Mouse (Mus musculus) heart, postnatal 0 days (tissue): ENCODE results near the gene Rapgef2. TPM values are rescaled to one million over a fixed set of nuclear protein-coding genes. Genes with fewer than 3 reads are reported as not detected.
"Not testable (repeated sequence)": the region's sequence is repeated elsewhere in the genome, so short reads cannot be mapped to it uniquely, and the experiment has no call there.

Experiments
- ATAC-seq: fragments of 200-750 bp; cut with Nextera tagmentation; 2 replicates; pipeline ENCODE4 v1.8.0; 2017; ENCODE audit warnings: low read depth, moderate number of reproducible peaks, moderate library complexity; ENCODE audit not compliant: insufficient read depth
- DNase-seq: peaks from one replicate; pipeline ENCODE4 v3.0.0-alpha.2; 2016; ENCODE audit warnings: low spot score
- H3K27ac ChIP-seq: fragments of 300-500 bp; sonication (generic); 2 replicates; pipeline ENCODE4 v1.5.1; 2014; ENCODE audit warnings: low read depth, mild to moderate bottlenecking
- H3K27me3 ChIP-seq: fragments of 300-500 bp; sonication (generic); 2 replicates; pipeline ENCODE4 v1.6.1; 2014; ENCODE audit warnings: low read length, mixed read lengths; ENCODE audit not compliant: control insufficient read depth, insufficient read depth
- H3K36me3 ChIP-seq: fragments of 300-500 bp; sonication (generic); replicated peaks from 2 replicates; pipeline ENCODE4 v1.6.1; 2014; ENCODE audit warnings: low read length, mixed read lengths; ENCODE audit not compliant: control insufficient read depth, insufficient read depth
- H3K4me1 ChIP-seq: fragments of 300-500 bp; sonication (generic); 2 replicates; pipeline ENCODE4 v1.6.1; 2014; ENCODE audit warnings: antibody characterized with exemption; ENCODE audit not compliant: control insufficient read depth, insufficient read depth
- H3K4me2 ChIP-seq: fragments of 300-500 bp; sonication (generic); 2 replicates; pipeline ENCODE4 v1.6.1; 2014; ENCODE audit warnings: low read depth, mild to moderate bottlenecking, low read length, moderate library complexity
- H3K4me3 ChIP-seq: fragments of 300-500 bp; sonication (generic); 2 replicates; pipeline ENCODE4 v1.5.1; 2014; ENCODE audit warnings: low read depth, low read length
- H3K9ac ChIP-seq: fragments of 300-500 bp; sonication (generic); replicated peaks from 2 replicates; pipeline ENCODE4 v1.6.1; 2014; ENCODE audit warnings: low read depth, low read length, mixed read lengths
- H3K9me3 ChIP-seq: fragments of 300-500 bp; sonication (generic); replicated peaks from 2 replicates; pipeline ENCODE4 v1.6.1; 2016; ENCODE audit warnings: low read length; ENCODE audit not compliant: control insufficient read depth
- CTCF ChIP-seq: IDR thresholded peaks from 2 replicates; pipeline ENCODE4 v1.5.1; 2016; ENCODE audit warnings: antibody characterized with exemption, control low read depth, low read depth
- EP300 ChIP-seq: IDR thresholded peaks from 2 replicates; pipeline ENCODE4 v1.6.1; 2016; ENCODE audit warnings: antibody characterized with exemption, low read depth
- WGBS: fragments of 180-500 bp; shearing (Covaris S2); extraction: QIAGEN DNeasy Blood & Tissue Kit; methylation state at CpG from one replicate; pipeline ENCODE4 v1.1.7; 2014; 5-methylcytosine and 5-hydroxymethylcytosine counted together
- polyA plus RNA-seq: library from polyadenylated mRNA; unstranded; fragments of >200 nt; fragmentation: Nextera tagmentation; extraction: Ambion mirVana; gene quantifications from 2 replicates; pipeline ENCODE4 v1.2.1, GENCODE M21; 2015
- total RNA-seq: library from RNA; depleted of rRNA; stranded (reverse); fragments of >200 nt; gene quantifications from 2 replicates; pipeline ENCODE4 v1.2.3, GENCODE M21; 2014; ENCODE audit warnings: low replicate concordance

Gene Rapgef2
- total and polyA plus RNA-seq, 2 experiments from 2014 or later = 3.5 to 30.3 TPM

DNA sequence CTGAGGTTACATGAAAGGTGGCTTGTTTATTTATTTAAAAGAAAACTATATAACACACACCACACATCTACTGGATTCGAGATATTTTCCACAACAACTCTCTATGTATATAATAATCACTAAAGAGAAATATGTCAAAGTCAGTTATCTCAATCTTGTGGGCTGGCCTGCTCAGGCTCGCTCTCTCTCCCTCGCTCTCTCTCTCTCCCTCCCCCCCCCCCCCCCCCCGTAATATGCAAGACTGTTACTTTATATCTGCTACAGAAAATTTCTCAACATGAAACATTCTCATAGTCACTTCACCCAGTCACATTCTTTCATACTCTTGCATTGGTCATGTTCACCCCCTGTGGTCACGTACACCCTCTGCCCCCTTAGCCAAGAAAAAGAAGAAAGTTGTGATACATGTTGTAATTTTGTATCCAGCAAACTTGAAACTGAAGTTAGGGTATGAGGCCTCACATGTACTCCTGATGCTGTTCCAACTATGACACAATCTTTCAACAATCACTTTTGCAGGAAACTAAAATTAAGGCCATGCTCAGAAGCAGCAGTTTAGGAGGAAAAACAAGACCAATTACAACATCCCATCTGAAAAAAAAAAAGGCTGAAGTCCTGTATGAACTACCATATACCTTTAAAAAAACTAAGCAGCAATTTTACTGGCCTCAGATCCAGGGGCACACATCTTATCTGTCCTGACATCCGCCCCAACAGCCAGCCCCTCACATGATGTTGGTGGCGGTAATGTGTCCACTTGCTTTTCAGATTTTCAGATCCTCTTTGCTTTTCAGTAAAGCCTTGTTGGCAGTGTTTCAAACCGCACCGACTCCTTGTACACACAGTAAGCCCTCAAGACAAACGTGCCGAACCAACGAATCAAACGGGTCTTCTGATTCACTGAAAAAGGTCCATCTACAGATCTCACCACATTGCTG lies 52.6 kb downstream of the Rapgef2 start:
- TF ChIP-seq CTCF (no peak), EP300 (no peak)
- H3K9me3 ChIP-seq = no peaks in the 10 kb centered on the region
- H3K4me3 ChIP-seq = no peak overlapping the region
- H3K36me3 ChIP-seq = no peaks in the 10 kb centered on the region
- DNase-seq (no peak), ATAC-seq (no peak)
- H3K27ac ChIP-seq = peak overlapping the region; percentile 27
- 51% methylated on average over 13 of the region's 13 CpGs for WGBS
- no peak overlapping the region for H3K9ac ChIP-seq
- H3K27me3 ChIP-seq = no peaks in the 10 kb centered on the region
- H3K4me2 ChIP-seq = peak overlapping the region; percentile 17; the same call in 1 of the 2 replicates
- peaks cover 50% of the 10 kb centered on the region for H3K4me1 ChIP-seq

DNA sequence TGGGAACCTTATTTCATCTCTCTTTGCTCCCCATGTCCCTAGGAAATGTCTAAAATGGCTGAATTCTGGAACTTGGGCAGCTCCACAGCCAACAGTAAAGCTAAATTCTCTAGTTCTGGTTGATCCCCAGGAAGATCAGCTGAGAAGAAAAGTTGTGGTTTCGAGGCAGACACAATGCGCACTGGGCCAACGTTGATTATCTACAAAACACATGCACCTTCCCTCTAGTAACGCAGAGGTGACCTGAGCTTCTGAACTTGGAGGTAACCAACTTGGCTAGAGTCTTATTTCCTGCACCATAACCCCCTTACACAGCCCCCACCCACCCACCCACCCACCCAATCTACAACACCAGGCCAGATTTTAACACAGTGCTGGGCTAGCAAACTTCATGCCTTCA lies 55.6 kb downstream of the Rapgef2 start:
- 94% methylated on average over 4 of the region's 4 CpGs for WGBS
- DNase-seq (no peak), ATAC-seq (no peak)
- no peak overlapping the region for H3K4me3 ChIP-seq
- no peak overlapping the region for H3K9ac ChIP-seq
- no peak overlapping the region for H3K4me2 ChIP-seq
- no peak overlapping the region for H3K27ac ChIP-seq
- no peaks in the 10 kb centered on the region for H3K27me3 ChIP-seq
- no peaks in the 10 kb centered on the region for H3K9me3 ChIP-seq
- TF ChIP-seq CTCF (no peak), EP300 (no peak)
- H3K36me3 ChIP-seq = no peaks in the 10 kb centered on the region
- peaks cover 27% of the 10 kb centered on the region for H3K4me1 ChIP-seq

DNA sequence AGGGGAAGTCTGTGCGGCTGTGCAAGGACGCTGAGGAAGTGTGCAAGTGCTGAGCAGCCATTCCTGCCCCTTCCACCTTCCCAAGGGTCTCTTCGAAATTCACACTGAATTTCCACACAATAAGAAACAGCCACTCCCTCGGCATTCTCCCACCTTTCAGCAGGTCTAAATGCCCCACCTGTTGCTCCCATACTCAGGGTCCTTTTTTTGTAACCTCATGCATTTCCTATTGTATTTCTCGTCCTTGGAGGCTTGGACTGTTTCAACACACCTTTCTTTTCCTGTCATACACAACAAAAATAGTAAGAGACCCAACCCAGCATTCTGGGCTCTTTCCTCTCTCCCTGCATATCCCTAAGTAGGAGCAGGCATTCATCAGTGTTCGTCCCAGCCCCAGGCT lies 56.8 kb downstream of the Rapgef2 start:
- peaks cover 27% of the 10 kb centered on the region for H3K4me1 ChIP-seq
- H3K9ac ChIP-seq = no peak overlapping the region
- no peak overlapping the region for H3K4me3 ChIP-seq
- 59% methylated on average over 6 of the region's 6 CpGs for WGBS
- DNase-seq (no peak), ATAC-seq (no peak)
- TF ChIP-seq EP300 (no peak), CTCF (no peak)
- H3K27me3 ChIP-seq = no peaks in the 10 kb centered on the region
- H3K27ac ChIP-seq = 0 out of 2 replicates have a peak overlapping the region, but pooled peaks have one; percentile 17
- H3K9me3 ChIP-seq = no peaks in the 10 kb centered on the region
- no peaks in the 10 kb centered on the region for H3K36me3 ChIP-seq
- no peak overlapping the region for H3K4me2 ChIP-seq

DNA sequence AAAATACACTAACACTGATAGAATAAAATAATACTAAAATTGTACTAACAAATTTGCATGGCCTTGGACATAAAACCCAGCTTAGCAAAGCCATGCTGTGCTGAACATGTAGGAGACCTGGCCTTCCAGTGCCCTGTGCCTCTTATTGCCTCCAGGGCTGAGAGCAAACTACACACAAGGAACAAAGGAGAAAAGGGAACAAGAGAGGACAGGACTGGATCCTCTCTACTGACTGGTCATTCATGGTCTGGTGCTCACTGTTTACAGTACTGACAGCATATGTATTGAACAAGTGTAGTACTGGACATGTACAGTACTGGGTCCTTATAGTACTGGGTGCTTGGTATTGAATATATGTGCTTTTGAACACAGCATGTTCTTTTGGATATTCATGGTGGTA lies 58.0 kb downstream of the Rapgef2 start:
- H3K4me3 ChIP-seq = no peak overlapping the region
- no peak for ATAC-seq
- H3K9ac ChIP-seq = no peak overlapping the region
- H3K27ac ChIP-seq = no peak overlapping the region
- TF ChIP-seq EP300 = no peak
- no peak for TF ChIP-seq CTCF
- no peaks in the 10 kb centered on the region for H3K36me3 ChIP-seq
- H3K27me3 ChIP-seq = no peaks in the 10 kb centered on the region
- peaks cover 20% of the 10 kb centered on the region for H3K4me1 ChIP-seq
- H3K4me2 ChIP-seq = no peak overlapping the region
- no peak for DNase-seq
- H3K9me3 ChIP-seq = no peaks in the 10 kb centered on the region

DNA sequence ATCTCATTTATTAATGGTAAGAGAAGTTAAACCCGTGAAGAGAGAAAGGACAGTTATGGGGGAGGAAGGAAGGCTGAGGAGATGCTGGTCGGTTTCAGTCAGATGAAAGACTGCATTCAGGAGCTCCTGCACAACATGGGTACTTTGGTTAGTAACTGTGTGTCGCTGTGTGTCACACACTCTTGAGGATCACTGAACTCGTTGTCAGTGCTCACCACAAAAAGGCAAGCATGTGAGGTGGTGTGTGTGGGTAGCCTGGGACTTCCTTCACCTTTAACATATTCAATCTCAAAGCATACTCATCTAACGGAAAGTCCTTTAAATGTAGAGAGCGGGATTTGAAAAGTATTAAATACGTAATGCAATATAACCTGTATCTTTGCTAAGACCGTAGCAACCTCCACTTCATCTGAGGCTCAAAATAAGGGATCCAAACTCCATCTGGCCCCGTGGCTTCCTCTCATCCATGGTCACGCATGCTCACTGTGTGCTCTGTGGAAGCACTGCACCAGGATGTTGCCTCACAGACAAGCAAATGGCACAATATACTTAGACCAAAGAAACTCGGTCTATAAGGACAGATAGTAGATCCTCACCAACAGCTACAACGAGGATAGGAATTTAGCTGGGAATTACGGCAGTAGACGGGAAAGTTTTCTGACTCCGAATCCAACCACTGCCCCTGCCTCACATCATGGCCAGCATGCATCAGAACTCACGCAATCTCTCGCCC lies 58.8 kb downstream of the Rapgef2 start:
- H3K27ac ChIP-seq = no peak overlapping the region
- DNase-seq (no peak), ATAC-seq (no peak)
- WGBS = 74% methylated on average over 17 of the region's 17 CpGs
- no peak overlapping the region for H3K9ac ChIP-seq
- H3K4me1 ChIP-seq = peaks cover 20% of the 10 kb centered on the region
- no peaks in the 10 kb centered on the region for H3K36me3 ChIP-seq
- H3K4me3 ChIP-seq = no peak overlapping the region
- no peak for TF ChIP-seq CTCF
- no peak for TF ChIP-seq EP300
- no peaks in the 10 kb centered on the region for H3K27me3 ChIP-seq
- no peak overlapping the region for H3K4me2 ChIP-seq
- no peaks in the 10 kb centered on the region for H3K9me3 ChIP-seq

DNA sequence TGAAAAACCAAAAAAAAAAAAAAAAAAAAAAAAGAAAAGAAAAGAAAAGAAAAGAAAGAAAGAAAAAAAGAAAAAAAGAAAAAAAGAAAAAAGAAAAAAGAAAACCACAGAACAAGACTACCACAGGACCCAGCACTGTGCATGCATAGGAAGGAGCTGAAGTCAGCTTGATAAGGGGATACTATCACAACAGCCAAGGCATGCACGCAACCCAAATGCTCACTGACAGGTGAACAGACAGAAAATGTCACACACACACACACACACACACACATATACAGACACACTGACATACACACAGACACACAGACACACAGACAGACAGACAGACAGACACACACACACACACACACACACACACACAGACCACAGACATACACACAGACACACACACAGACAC lies 59.5 kb downstream of the Rapgef2 start:
- not testable (repeated sequence) for ATAC-seq, DNase-seq
- 57% methylated on average over 1 of the region's 1 CpGs for WGBS

More for the DNA sequence above, 59.5 kb downstream of the Rapgef2 start:
- not testable (repeated sequence) for H3K36me3 ChIP-seq, H3K27ac ChIP-seq, H3K4me3 ChIP-seq, H3K9ac ChIP-seq, H3K4me2 ChIP-seq, H3K27me3 ChIP-seq, H3K9me3 ChIP-seq
- H3K4me1 ChIP-seq = peaks cover 17% of the 10 kb centered on the region
